Mouse (Mus musculus): ENCODE data around the gene Nos3. TPM values are rescaled to one million over a fixed set of nuclear protein-coding genes. Genes with fewer than 3 reads are reported as not detected.

The Nos3 gene
- total and polyA plus RNA-seq, 3 experiments: 0.09 to 0.23 (median 0.22) TPM

GRCm38 (mm10) chr5:24353327-24353726 is 11.3 kb upstream of the Nos3 start:
- TF ChIP-seq TAL1 (conservative IDR thresholded peaks at IDR 0.05; ENCODE audit: low read depth, low read length) (no peak), GATA1 (IDR thresholded peaks at IDR 0.05; ENCODE audit: borderline replicate concordance, low read length) (no peak), POLR2AphosphoS5 (IDR thresholded peaks at IDR 0.05; ENCODE audit: insufficient replicate concordance, low read depth, low read length) (no peak), GATA2 (IDR thresholded peaks at IDR 0.05; ENCODE audit: borderline replicate concordance, low read depth, low read length) (no peak), CTCF (IDR thresholded peaks at IDR 0.05; ENCODE audit: low read depth, low read length) (no peak)
- no peak for ATAC-seq (ENCODE audit: extremely low read depth, insufficient number of reproducible peaks, low FRiP score, poor library complexity, severe bottlenecking)

GRCm38 (mm10) chr5:24356764-24357163 is 7.8 kb upstream of the Nos3 start:
- no peak overlapping the region for H3K4me3 ChIP-seq (ENCODE audit: low read depth, low read length)
- H3K36me3 ChIP-seq (replicated peaks): no peaks in the 10 kb centered on the region
- peaks cover 19% of the 10 kb centered on the region for H3K4me1 ChIP-seq (ENCODE audit: insufficient read depth, low read depth, low read length)
- H3K27me3 ChIP-seq (ENCODE audit: insufficient read depth, low read length): peaks cover 46% of the 10 kb centered on the region
- no peaks in the 10 kb centered on the region for H3K9me3 ChIP-seq (replicated peaks)
- ATAC-seq (ENCODE audit: extremely low read depth, insufficient number of reproducible peaks, low FRiP score, poor library complexity, severe bottlenecking) (no peak), DNase-seq (ENCODE audit: low spot score) (no peak)
- TF ChIP-seq CTCF (IDR thresholded peaks at IDR 0.05; ENCODE audit: low read depth, low read length) (no peak), TAL1 (conservative IDR thresholded peaks at IDR 0.05; ENCODE audit: low read depth, low read length) (no peak)

More at GRCm38 (mm10) chr5:24353327-24353726, 11.3 kb upstream of the Nos3 start:
- Histone ChIP-seq H3K4me3 (ENCODE audit: low read depth, low read length) (no peak overlapping the region), H3K4me1 (ENCODE audit: insufficient read depth, low read depth, low read length) (peaks cover 47% of the 10 kb centered on the region), H3K27me3 (ENCODE audit: insufficient read depth, low read length) (peaks cover 58% of the 10 kb centered on the region), H3K9me3 (replicated peaks) (no peaks in the 10 kb centered on the region), H3K36me3 (replicated peaks) (no peaks in the 10 kb centered on the region)
- DNase-seq (ENCODE audit: low spot score): no peak

GRCm38 (mm10) chr5:24357461-24357860 is 7.1 kb upstream of the Nos3 start:
- Histone ChIP-seq H3K9me3 (replicated peaks) (no peaks in the 10 kb centered on the region), H3K27me3 (ENCODE audit: insufficient read depth, low read length) (peaks cover 46% of the 10 kb centered on the region), H3K36me3 (replicated peaks) (no peaks in the 10 kb centered on the region), H3K4me3 (ENCODE audit: low read depth, low read length) (no peak overlapping the region), H3K4me1 (ENCODE audit: insufficient read depth, low read depth, low read length) (peaks cover 12% of the 10 kb centered on the region)
- ATAC-seq (ENCODE audit: extremely low read depth, insufficient number of reproducible peaks, low FRiP score, poor library complexity, severe bottlenecking) (no peak), DNase-seq (ENCODE audit: low spot score) (no peak)
- TF ChIP-seq GATA2 (IDR thresholded peaks at IDR 0.05; ENCODE audit: borderline replicate concordance, low read depth, low read length) (no peak), POLR2AphosphoS5 (IDR thresholded peaks at IDR 0.05; ENCODE audit: insufficient replicate concordance, low read depth, low read length) (no peak), CTCF (IDR thresholded peaks at IDR 0.05; ENCODE audit: low read depth, low read length) (no peak), GATA1 (IDR thresholded peaks at IDR 0.05; ENCODE audit: borderline replicate concordance, low read length) (no peak)

GRCm38 (mm10) chr5:24360792-24361454 is 3.7 kb upstream of the Nos3 start:
- ATAC-seq (ENCODE audit: extremely low read depth, insufficient number of reproducible peaks, low FRiP score, poor library complexity, severe bottlenecking) (no peak), DNase-seq (ENCODE audit: low spot score) (peak; percentile 57)
- Histone ChIP-seq H3K4me3 (ENCODE audit: low read depth, low read length) (no peak overlapping the region), H3K36me3 (replicated peaks) (no peaks in the 10 kb centered on the region), H3K9me3 (replicated peaks) (no peaks in the 10 kb centered on the region), H3K4me1 (ENCODE audit: insufficient read depth, low read depth, low read length) (peaks cover 7% of the 10 kb centered on the region), H3K27me3 (ENCODE audit: insufficient read depth, low read length) (peaks cover 56% of the 10 kb centered on the region)
- TF ChIP-seq CTCF (IDR thresholded peaks at IDR 0.05; ENCODE audit: low read depth, low read length): peak; percentile 95
- TF ChIP-seq GATA1 (IDR thresholded peaks at IDR 0.05; ENCODE audit: borderline replicate concordance, low read length): no peak

- Histone ChIP-seq H3K27me3 (ENCODE audit: insufficient read depth, low read length) (peaks cover 73% of the 10 kb centered on the region), H3K9me3 (replicated peaks) (no peaks in the 10 kb centered on the region), H3K4me1 (ENCODE audit: insufficient read depth, low read depth, low read length) (peaks cover 7% of the 10 kb centered on the region), H3K36me3 (replicated peaks) (no peaks in the 10 kb centered on the region), H3K4me3 (ENCODE audit: low read depth, low read length) (no peak overlapping the region)
- ATAC-seq (ENCODE audit: extremely low read depth, insufficient number of reproducible peaks, low FRiP score, poor library complexity, severe bottlenecking) (no peak), DNase-seq (ENCODE audit: low spot score) (no peak)
- no peak for TF ChIP-seq CTCF (IDR thresholded peaks at IDR 0.05; ENCODE audit: low read depth, low read length)
Measured at GRCm38 (mm10) chr5:24363467-24363866, 1.1 kb upstream of the Nos3 start.

DNA sequence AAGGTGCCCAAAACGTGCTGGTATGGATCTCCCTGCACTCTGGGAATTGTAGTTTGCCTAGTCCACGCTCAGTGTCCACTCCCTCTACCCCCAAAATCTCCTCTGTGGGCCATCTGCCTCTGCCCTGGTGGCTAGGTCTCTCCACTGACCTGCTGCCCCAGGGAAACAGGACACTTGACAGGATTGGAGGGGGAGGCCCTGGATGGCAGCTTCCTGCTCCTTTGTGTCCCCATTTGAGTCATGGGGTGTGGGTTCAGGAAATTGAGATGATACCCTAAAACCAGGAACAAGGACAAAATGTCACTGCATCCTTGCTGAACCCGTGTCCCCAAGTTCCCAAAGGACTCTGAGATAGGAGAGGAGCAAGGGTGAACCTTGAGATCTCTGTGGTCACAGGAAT is 549 bp upstream of the Nos3 start:
- no peak for DNase-seq (ENCODE audit: low spot score)
- Histone ChIP-seq H3K27me3 (ENCODE audit: insufficient read depth, low read length) (peaks cover 74% of the 10 kb centered on the region), H3K9me3 (replicated peaks) (no peaks in the 10 kb centered on the region), H3K4me3 (ENCODE audit: low read depth, low read length) (no peak overlapping the region), H3K4me1 (ENCODE audit: insufficient read depth, low read depth, low read length) (peaks cover 7% of the 10 kb centered on the region), H3K36me3 (replicated peaks) (no peaks in the 10 kb centered on the region)
- ATAC-seq (ENCODE audit: extremely low read depth, insufficient number of reproducible peaks, low FRiP score, poor library complexity, severe bottlenecking): no peak
- TF ChIP-seq GATA1 (IDR thresholded peaks at IDR 0.05; ENCODE audit: borderline replicate concordance, low read length) (no peak), GATA2 (IDR thresholded peaks at IDR 0.05; ENCODE audit: borderline replicate concordance, low read depth, low read length) (no peak), CTCF (IDR thresholded peaks at IDR 0.05; ENCODE audit: low read depth, low read length) (no peak), POLR2AphosphoS5 (IDR thresholded peaks at IDR 0.05; ENCODE audit: insufficient replicate concordance, low read depth, low read length) (no peak), TAL1 (conservative IDR thresholded peaks at IDR 0.05; ENCODE audit: low read depth, low read length) (no peak)

DNA sequence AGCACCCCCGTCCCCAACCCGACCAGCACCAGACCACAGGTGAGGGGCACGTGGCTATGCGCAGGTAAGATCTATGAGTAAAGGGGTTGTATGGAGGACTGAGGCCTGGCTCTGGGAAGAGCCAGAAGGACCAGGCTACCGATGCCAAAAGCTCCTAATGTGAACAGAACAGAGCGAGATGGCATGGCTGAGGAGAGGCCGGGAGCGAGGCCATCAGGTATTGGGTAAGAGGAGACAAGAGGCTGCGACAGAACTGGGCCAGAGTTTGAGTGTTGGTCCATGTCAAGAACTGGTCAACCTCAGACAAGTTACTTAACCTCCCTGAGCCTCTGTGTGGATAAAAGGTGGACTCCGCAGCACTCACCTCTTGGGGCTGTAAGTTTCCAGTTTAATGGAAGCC is 353 bp downstream of the Nos3 start:
- Histone ChIP-seq H3K36me3 (replicated peaks) (no peaks in the 10 kb centered on the region), H3K27me3 (ENCODE audit: insufficient read depth, low read length) (peaks cover 75% of the 10 kb centered on the region), H3K9me3 (replicated peaks) (no peaks in the 10 kb centered on the region), H3K4me1 (ENCODE audit: insufficient read depth, low read depth, low read length) (peaks cover 7% of the 10 kb centered on the region), H3K4me3 (ENCODE audit: low read depth, low read length) (no peak overlapping the region)
- no peak for DNase-seq (ENCODE audit: low spot score)
- TF ChIP-seq POLR2AphosphoS5 (IDR thresholded peaks at IDR 0.05; ENCODE audit: insufficient replicate concordance, low read depth, low read length) (no peak), GATA2 (IDR thresholded peaks at IDR 0.05; ENCODE audit: borderline replicate concordance, low read depth, low read length) (no peak), TAL1 (conservative IDR thresholded peaks at IDR 0.05; ENCODE audit: low read depth, low read length) (no peak), CTCF (IDR thresholded peaks at IDR 0.05; ENCODE audit: low read depth, low read length) (no peak), GATA1 (IDR thresholded peaks at IDR 0.05; ENCODE audit: borderline replicate concordance, low read length) (no peak)
- no peak for ATAC-seq (ENCODE audit: extremely low read depth, insufficient number of reproducible peaks, low FRiP score, poor library complexity, severe bottlenecking)
